Mouse (Mus musculus) CH12.LX (cell line): ENCODE results near the gene Rprd1b. TPM values are rescaled to one million over a fixed set of nuclear protein-coding genes. Genes with fewer than 3 reads are reported as not detected.
A peak's percentile ranks its signal among the peaks of the same experiment; 100 is the strongest.

Experiments
- DNase-seq: peaks from one replicate; pipeline ENCODE4 v3.0.0-alpha.2; 2013; ENCODE audit errors: extremely low read depth
- H3K27ac ChIP-seq: 2 replicates; pipeline ENCODE4 v1.5.1; 2012; ENCODE audit warnings: low read depth, mild to moderate bottlenecking, control low read depth, moderate library complexity; ENCODE audit not compliant: insufficient read depth
- H3K27me3 ChIP-seq: replicated peaks from 2 replicates; pipeline ENCODE3; 2012; ENCODE audit warnings: inconsistent platforms
- H3K36me3 ChIP-seq, 2 experiments: replicated peaks in 1 of 2; 2 replicates each; pipeline versions ENCODE3 to v1.6.1; 2012; ENCODE audit warnings: inconsistent platforms in 1 of 2, low read length in 1 of 2, mild to moderate bottlenecking in 1 of 2, mixed read lengths in 1 of 2, moderate library complexity in 1 of 2; ENCODE audit not compliant: control insufficient read depth in 1 of 2, insufficient read depth in 1 of 2
- H3K4me1 ChIP-seq, 2 experiments: 2 replicates each; pipeline ENCODE4 v1.6.1; 2012; ENCODE audit warnings: inconsistent platforms in 1 of 2, moderate library complexity in 1 of 2; ENCODE audit not compliant: insufficient read depth in 2 of 2, control insufficient read depth in 1 of 2
- H3K4me2 ChIP-seq: 2 replicates; pipeline ENCODE4 v1.6.1; 2012; ENCODE audit warnings: low read depth, mild to moderate bottlenecking, control low read depth; ENCODE audit not compliant: poor library complexity, insufficient read depth, severe bottlenecking
- H3K4me3 ChIP-seq, 3 experiments: fragments of 150-350 bp in 1 of 3; sonication (generic) in 1 of 3; replicated peaks in 1 of 3; 2 replicates each; pipeline versions ENCODE3 to v1.5.1; 2011 to 2012; ENCODE audit warnings: low read depth in 2 of 3, low read length in 2 of 3, mild to moderate bottlenecking in 2 of 3, moderate library complexity in 2 of 3, control low read depth in 1 of 3, improper control_type of control experiment in 1 of 3, inconsistent platforms in 1 of 3, mixed read lengths in 1 of 3; ENCODE audit not compliant: poor library complexity in 1 of 3
- H3K79me2 ChIP-seq: replicated peaks from 2 replicates; pipeline ENCODE4 v1.6.1; 2012; ENCODE audit warnings: mild to moderate bottlenecking, moderate library complexity; ENCODE audit not compliant: control insufficient read depth, poor library complexity, insufficient read depth, severe bottlenecking; ENCODE audit errors: extremely low read depth
- H3K9ac ChIP-seq: 2 replicates; pipeline ENCODE4 v1.6.1; 2012; ENCODE audit warnings: low read depth, mild to moderate bottlenecking, control low read depth, moderate library complexity; ENCODE audit not compliant: insufficient read depth
- H3K9me3 ChIP-seq: replicated peaks from 2 replicates; pipeline ENCODE3; 2012; ENCODE audit warnings: low read length, inconsistent platforms, mixed read lengths
- BHLHE40 ChIP-seq: IDR thresholded peaks from 2 replicates; pipeline ENCODE4 v1.6.1; 2011; ENCODE audit warnings: mild to moderate bottlenecking, low read depth, low read length, improper control_type of control experiment
- CHD1 ChIP-seq: IDR thresholded peaks from 2 replicates; pipeline ENCODE4 v1.6.1; 2012; ENCODE audit warnings: low read depth, low read length, improper control_type of control experiment, inconsistent platforms
- CHD2 ChIP-seq: IDR thresholded peaks from 2 replicates; pipeline ENCODE4 v1.6.1; 2011; ENCODE audit warnings: low read length, improper control_type of control experiment
- CTCF ChIP-seq, 2 experiments: IDR thresholded peaks in 1 of 2; conservative IDR thresholded peaks in 1 of 2; 2 replicates each; pipeline ENCODE4 v1.5.1; 2011 to 2012; ENCODE audit warnings: low read depth in 2 of 2, low read length in 2 of 2, improper control_type of control experiment in 1 of 2, inconsistent platforms in 1 of 2, mild to moderate bottlenecking in 1 of 2, moderate library complexity in 1 of 2
- E2F4 ChIP-seq: IDR thresholded peaks from 2 replicates; pipeline ENCODE4 v1.6.1; 2011; ENCODE audit warnings: low read depth, low read length, improper control_type of control experiment; ENCODE audit not compliant: insufficient replicate concordance
- EP300 ChIP-seq: IDR thresholded peaks from 2 replicates; pipeline ENCODE4 v1.6.1; 2011; ENCODE audit warnings: low read length, improper control_type of control experiment
- ETS1 ChIP-seq: conservative IDR thresholded peaks from 2 replicates; pipeline ENCODE4 v1.6.1; 2012; ENCODE audit warnings: low read depth, mild to moderate bottlenecking, inconsistent platforms, low read length, improper control_type of control experiment, moderate library complexity
- JUN ChIP-seq: IDR thresholded peaks from 2 replicates; pipeline ENCODE4 v1.6.1; 2011; ENCODE audit warnings: low read depth, mild to moderate bottlenecking, low read length, improper control_type of control experiment, moderate library complexity; ENCODE audit not compliant: insufficient read depth
- JUND ChIP-seq: conservative IDR thresholded peaks from 2 replicates; pipeline ENCODE4 v1.6.1; 2011; ENCODE audit warnings: low read depth, low read length, improper control_type of control experiment
- KAT2A ChIP-seq: IDR thresholded peaks from 2 replicates; pipeline ENCODE4 v1.6.1; 2012; ENCODE audit warnings: low read length, improper control_type of control experiment, inconsistent platforms; ENCODE audit not compliant: insufficient replicate concordance
- MAFK ChIP-seq: IDR thresholded peaks from 2 replicates; pipeline ENCODE4 v1.6.1; 2011; ENCODE audit warnings: low read length, improper control_type of control experiment; ENCODE audit not compliant: insufficient replicate concordance
- MAX ChIP-seq: IDR thresholded peaks from 2 replicates; pipeline ENCODE4 v1.6.1; 2011; ENCODE audit warnings: low read length, improper control_type of control experiment
- MEF2A ChIP-seq: IDR thresholded peaks from 2 replicates; pipeline ENCODE4 v1.6.1; 2014; ENCODE audit warnings: low read depth, mild to moderate bottlenecking, inconsistent platforms, low read length, improper control_type of control experiment, borderline replicate concordance
- POLR2A ChIP-seq: IDR thresholded peaks from 2 replicates; pipeline ENCODE4 v1.6.1; 2011; ENCODE audit warnings: low read depth, mild to moderate bottlenecking, improper control_type of control experiment, low read length
- RCOR1 ChIP-seq: conservative IDR thresholded peaks from 2 replicates; pipeline ENCODE4 v1.6.1; 2012; ENCODE audit warnings: low read depth, mild to moderate bottlenecking, inconsistent platforms, low read length, improper control_type of control experiment
- SMC3 ChIP-seq: IDR thresholded peaks from 2 replicates; pipeline ENCODE4 v1.6.1; 2011; ENCODE audit warnings: low read depth, low read length, improper control_type of control experiment
- TBP ChIP-seq: conservative IDR thresholded peaks from 2 replicates; pipeline ENCODE4 v1.6.1; 2011; ENCODE audit warnings: low read depth, low read length, improper control_type of control experiment
- TCF12 ChIP-seq: IDR thresholded peaks from 2 replicates; pipeline ENCODE4 v1.6.1; 2014; ENCODE audit warnings: low read depth, mild to moderate bottlenecking, inconsistent platforms, low read length, improper control_type of control experiment
- UBTF ChIP-seq: IDR thresholded peaks from 2 replicates; pipeline ENCODE4 v1.6.1; 2012; ENCODE audit warnings: low read depth, mild to moderate bottlenecking, inconsistent platforms, low read length, improper control_type of control experiment, moderate library complexity
- USF1 ChIP-seq: IDR thresholded peaks from 2 replicates; pipeline ENCODE4 v1.6.1; 2014; ENCODE audit warnings: low read depth, mild to moderate bottlenecking, inconsistent platforms, low read length, improper control_type of control experiment
- USF2 ChIP-seq: conservative IDR thresholded peaks from 2 replicates; pipeline ENCODE4 v1.6.1; 2011; ENCODE audit warnings: low read depth, low read length, improper control_type of control experiment
- ZC3H11A ChIP-seq: IDR thresholded peaks from 2 replicates; pipeline ENCODE4 v1.6.1; 2012; ENCODE audit warnings: low read depth, mild to moderate bottlenecking, inconsistent platforms, low read length, improper control_type of control experiment
- ZMIZ1 ChIP-seq: IDR thresholded peaks from 2 replicates; pipeline ENCODE4 v1.6.1; 2012; ENCODE audit warnings: low read depth, mild to moderate bottlenecking, inconsistent platforms, low read length, improper control_type of control experiment
- ZNF384 ChIP-seq: IDR thresholded peaks from 2 replicates; pipeline ENCODE4 v1.6.1; 2012; ENCODE audit warnings: low read depth, low read length, improper control_type of control experiment, inconsistent platforms
- dilution Hi-C: fragments of 300-500 bp; cut with MboI; formaldehyde crosslinking; loops from 2 replicates; pipeline ENCODE4 v1.14.3; 2020; ENCODE audit warnings: low sequenced_read_pairs; ENCODE audit not compliant: extremely low pct_unique_long_range_greater_than_20kb, extremely low pct_ligation_motif_present
- in situ Hi-C: fragments of 300-500 bp; cut with MboI; formaldehyde crosslinking; loops from 3 replicates; pipeline ENCODE4 v1.14.3; 2019; ENCODE audit warnings: low sequenced_read_pairs, low pct_ligation_motif_present, low pct_unique_long_range_greater_than_20kb, mixed read lengths
- polyA plus RNA-seq: library from polyadenylated mRNA; unstranded; fragments of >175 nt; gene quantifications from 2 replicates; pipeline ENCODE4 v1.2.1, GENCODE M21; 2012; ENCODE audit warnings: low read depth; ENCODE audit not compliant: insufficient read length
- total RNA-seq, 2 experiments: library from RNA; depleted of rRNA; stranded (reverse); fragments of 300-350 nt in 1 of 2; fragments of >200 nt in 1 of 2; gene quantifications; 2 replicates each; pipeline ENCODE4 v1.2.3; 2012 to 2014

Gene Rprd1b
- total and polyA plus RNA-seq, 3 experiments, result 11.8 to 33.1 (median 16.4) TPM

- Histone ChIP-seq H3K9me3 (peaks cover 12% of the 10 kb centered on the region), H3K79me2 (no peaks in the 10 kb centered on the region), H3K27ac (no peak overlapping the region), H3K4me1 (peaks cover 16 to 29% of the 10 kb centered on the region in 2 experiments), H3K27me3 (peaks cover 38% of the 10 kb centered on the region), H3K4me3 (no peak overlapping the region), H3K36me3 (no peaks in the 10 kb centered on the region), H3K9ac (no peak overlapping the region), H3K4me2 (no peak overlapping the region)
- dilution Hi-C loops (no loop called here), in situ Hi-C loops (no loop called here)
- TF ChIP-seq RCOR1 (no peak), JUN (no peak), MAFK (0 out of 2 replicates have a peak, but pooled peaks have one; percentile 12), BHLHE40 (peak; percentile 52; the same call in 1 of the 2 replicates), EP300 (peak; percentile 52), CHD1 (no peak)
- no peak for DNase-seq
Measured at GRCm38 (mm10) chr2:158175433-158175832, 147.1 kb downstream of the Rprd1b start.

GRCm38 (mm10) chr2:158176763-158177162, 148.5 kb downstream of the Rprd1b start:
- TF ChIP-seq USF2, result no peak
- TF ChIP-seq ZNF384, result no peak
- no peak for TF ChIP-seq CTCF (conservative IDR thresholded peaks at IDR 0.05 in 1 of 2, IDR thresholded peaks at IDR 0.05 in 1 of 2; ENCODE audit: low read depth in 2 of 2, low read length in 2 of 2)
- TF ChIP-seq JUN, result no peak
- TF ChIP-seq KAT2A, result no peak
- Histone ChIP-seq H3K4me2 (no peak overlapping the region), H3K27me3 (peaks cover 34% of the 10 kb centered on the region), H3K9ac (no peak overlapping the region), H3K27ac (no peak overlapping the region), H3K9me3 (peaks cover 15% of the 10 kb centered on the region), H3K79me2 (no peaks in the 10 kb centered on the region), H3K4me1 (peaks cover 16 to 33% of the 10 kb centered on the region in 2 experiments), H3K36me3 (no peaks in the 10 kb centered on the region), H3K4me3 (no peak overlapping the region)
- DNase-seq, result no peak
- dilution Hi-C loops (no loop called here), in situ Hi-C loops (no loop called here)

GRCm38 (mm10) chr2:158177574-158177973, 149.3 kb downstream of the Rprd1b start:
- TF ChIP-seq E2F4, result no peak
- TF ChIP-seq TBP, result no peak
- TF ChIP-seq CHD2, result no peak
- TF ChIP-seq USF2, result no peak
- no peak for TF ChIP-seq MAFK
- no peak for TF ChIP-seq TCF12
- TF ChIP-seq ZMIZ1, result no peak
- TF ChIP-seq ETS1, result no peak
- no peak for TF ChIP-seq JUND
- no peak for TF ChIP-seq ZNF384
- TF ChIP-seq USF1, result no peak
- TF ChIP-seq ZC3H11A, result no peak
- no peak for TF ChIP-seq SMC3
- TF ChIP-seq MEF2A, result no peak
- no peak for TF ChIP-seq POLR2A
- TF ChIP-seq EP300, result no peak
- no peak for TF ChIP-seq MAX
- TF ChIP-seq UBTF, result no peak
- dilution Hi-C loops (no loop called here), in situ Hi-C loops (no loop called here)
- H3K27ac ChIP-seq, result no peak overlapping the region
- peaks cover 16 to 39% of the 10 kb centered on the region in 2 experiments for H3K4me1 ChIP-seq
- H3K36me3 ChIP-seq, result no peaks in the 10 kb centered on the region
- H3K4me3 ChIP-seq, result no peak overlapping the region
- H3K9me3 ChIP-seq, result peaks cover 12% of the 10 kb centered on the region
- peaks cover 39% of the 10 kb centered on the region for H3K27me3 ChIP-seq
- DNase-seq, result no peak
- H3K4me2 ChIP-seq, result no peak overlapping the region
- no peak overlapping the region for H3K9ac ChIP-seq
- no peaks in the 10 kb centered on the region for H3K79me2 ChIP-seq
